Mouse (Mus musculus) testis, adult 2 months (tissue): Measurements from ENCODE around the gene Morn3. TPM values are rescaled to one million over a fixed set of nuclear protein-coding genes. Genes with fewer than 3 reads are reported as not detected.
A peak's percentile ranks its signal among the peaks of the same experiment; 100 is the strongest.

Experiments used
- H3K27ac ChIP-seq: fragments of 200-500 bp; 2 replicates; pipeline ENCODE4 v1.5.1; 2012; ENCODE audit warnings: low read depth, low read length; ENCODE audit not compliant: control insufficient read depth, insufficient read depth
- H3K27me3 ChIP-seq: fragments of 200-500 bp; 2 replicates; pipeline ENCODE4 v1.6.1; 2012; ENCODE audit warnings: mild to moderate bottlenecking, low read length, moderate library complexity; ENCODE audit not compliant: control insufficient read depth, insufficient read depth
- H3K36me3 ChIP-seq: fragments of 200-500 bp; 2 replicates; pipeline ENCODE4 v1.6.1; 2012; ENCODE audit warnings: mild to moderate bottlenecking, low read length; ENCODE audit not compliant: control insufficient read depth, insufficient read depth
- H3K4me1 ChIP-seq: fragments of 200-500 bp; 2 replicates; pipeline ENCODE4 v1.6.1; 2012; ENCODE audit warnings: low read length; ENCODE audit not compliant: control insufficient read depth, insufficient read depth
- H3K4me3 ChIP-seq: fragments of 200-500 bp; 2 replicates; pipeline ENCODE4 v1.5.1; 2012; ENCODE audit warnings: low read depth, mild to moderate bottlenecking, low read length, moderate library complexity, mixed read lengths; ENCODE audit not compliant: control insufficient read depth
- CTCF ChIP-seq: fragments of 200-500 bp; IDR thresholded peaks from 2 replicates; pipeline ENCODE4 v1.5.1; 2012; ENCODE audit warnings: low read depth, mild to moderate bottlenecking, inconsistent platforms, low read length, moderate library complexity; ENCODE audit not compliant: control insufficient read depth, insufficient read depth, insufficient replicate concordance
- POLR2A ChIP-seq: fragments of 200-500 bp; IDR thresholded peaks from 2 replicates; pipeline ENCODE4 v1.6.1; 2012; ENCODE audit warnings: low read depth, mild to moderate bottlenecking, inconsistent platforms, low read length, moderate library complexity; ENCODE audit not compliant: control insufficient read depth
- polyA plus RNA-seq: library from polyadenylated mRNA; depleted of rRNA; stranded (reverse); fragments of >200 nt; gene quantifications from 2 replicates; pipeline ENCODE4 v1.2.3, GENCODE M21; 2012; rRNA removed

Morn3 gene
- polyA plus RNA-seq = 272 and 285 TPM in 2 replicates

DNA sequence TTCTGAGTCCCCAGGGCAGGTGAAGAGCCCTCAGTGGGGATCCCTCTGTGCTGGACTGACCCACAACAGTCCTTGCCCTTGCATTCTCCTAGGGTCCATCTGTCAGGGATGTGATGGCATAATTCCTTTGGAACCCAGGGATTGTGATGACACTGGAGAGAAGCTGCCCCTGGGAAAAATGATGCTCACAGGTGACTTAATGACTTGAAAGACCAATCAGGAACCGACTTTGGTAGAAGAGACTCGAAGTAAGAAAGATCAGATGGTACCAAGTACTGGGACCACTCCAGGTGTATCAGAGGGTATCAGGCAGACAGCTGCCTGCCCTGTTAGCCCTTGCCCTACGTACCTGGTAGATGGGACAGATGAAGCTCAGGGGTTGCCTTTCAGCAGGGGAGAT, at the start of gene Morn3:
TSS of gene Morn3 (minus strand) at position 101 of the 400 bp plus-strand sequence.
- Histone ChIP-seq H3K27me3 (no peaks in the 10 kb centered on the region), H3K4me1 (peaks cover under 1% of the 10 kb centered on the region; the same call in 1 of the 2 replicates), H3K4me3 (peak within 1 kb of the TSS; percentile 82), H3K27ac (peak within 1 kb of the TSS; percentile 43; the same call in 1 of the 2 replicates), H3K36me3 (no peaks in the 10 kb centered on the region)
- TF ChIP-seq CTCF = no peak
- TF ChIP-seq POLR2A = peak; percentile 35; the same call in 1 of the 2 replicates

DNA sequence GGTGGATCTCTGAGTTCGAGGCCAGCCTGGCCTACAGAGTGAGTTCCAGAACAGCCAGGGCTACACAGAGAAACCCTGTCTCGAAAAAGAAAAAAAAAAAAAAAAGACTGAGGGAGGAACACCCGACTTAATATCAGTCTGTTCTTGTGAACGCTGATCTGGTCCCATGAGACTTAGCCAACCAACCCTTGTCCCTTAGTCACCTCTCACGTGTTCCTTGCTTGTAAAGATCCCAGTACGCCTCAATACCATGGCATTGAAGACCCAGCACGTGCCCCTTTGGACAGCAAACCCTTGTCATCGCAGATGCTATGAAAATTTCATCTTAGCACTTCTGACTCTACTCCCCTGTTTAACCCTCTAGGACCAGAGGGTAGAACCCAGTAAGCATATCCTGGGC, 49.5 kb upstream of the Morn3 start:
- Histone ChIP-seq H3K4me3 (no peak overlapping the region), H3K36me3 (no peaks in the 10 kb centered on the region), H3K4me1 (peaks cover 2% of the 10 kb centered on the region; the same call in 1 of the 2 replicates), H3K27me3 (no peaks in the 10 kb centered on the region), H3K27ac (no peak overlapping the region)
- TF ChIP-seq CTCF (no peak), POLR2A (no peak)

DNA sequence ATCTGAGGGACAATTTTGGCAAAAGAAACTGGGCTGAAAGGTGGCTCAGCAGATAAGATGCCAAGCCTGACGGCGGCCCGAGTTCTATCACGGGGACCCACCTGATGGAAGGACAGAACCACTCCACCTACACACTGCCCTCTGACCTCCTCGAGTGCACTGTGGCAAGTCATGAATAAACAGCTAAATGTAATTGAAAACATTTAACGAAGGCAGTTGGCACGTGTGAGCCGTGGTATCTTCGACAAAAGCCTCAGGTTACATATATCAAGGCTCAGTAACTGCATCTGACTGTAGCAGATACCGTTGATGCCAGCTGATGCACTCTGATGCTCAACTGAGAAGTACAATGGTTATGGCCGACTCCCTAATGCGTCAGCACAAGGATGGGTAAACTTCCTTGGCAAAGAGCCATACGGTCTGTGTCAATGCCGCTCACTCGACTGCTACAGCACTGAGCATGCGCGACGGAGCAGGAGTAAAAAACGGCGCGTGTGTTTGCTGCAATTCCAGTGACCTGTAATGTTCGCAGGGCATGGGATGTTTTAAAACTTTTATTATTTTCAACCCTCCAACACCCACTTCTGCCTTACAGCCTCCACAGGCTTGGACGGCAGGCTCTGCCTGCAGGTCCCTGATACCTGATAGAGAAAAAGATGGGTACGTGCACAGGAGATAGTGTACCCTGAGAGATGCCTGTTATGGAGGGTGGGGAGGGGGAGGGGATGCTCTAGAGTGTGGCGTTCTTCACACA, 47.6 kb upstream of the Morn3 start:
- peaks cover 2% of the 10 kb centered on the region; the same call in 1 of the 2 replicates for H3K4me1 ChIP-seq
- H3K27me3 ChIP-seq = no peaks in the 10 kb centered on the region
- TF ChIP-seq CTCF (no peak), POLR2A (no peak)
- H3K4me3 ChIP-seq = no peak overlapping the region
- no peaks in the 10 kb centered on the region for H3K36me3 ChIP-seq
- H3K27ac ChIP-seq = no peak overlapping the region

DNA sequence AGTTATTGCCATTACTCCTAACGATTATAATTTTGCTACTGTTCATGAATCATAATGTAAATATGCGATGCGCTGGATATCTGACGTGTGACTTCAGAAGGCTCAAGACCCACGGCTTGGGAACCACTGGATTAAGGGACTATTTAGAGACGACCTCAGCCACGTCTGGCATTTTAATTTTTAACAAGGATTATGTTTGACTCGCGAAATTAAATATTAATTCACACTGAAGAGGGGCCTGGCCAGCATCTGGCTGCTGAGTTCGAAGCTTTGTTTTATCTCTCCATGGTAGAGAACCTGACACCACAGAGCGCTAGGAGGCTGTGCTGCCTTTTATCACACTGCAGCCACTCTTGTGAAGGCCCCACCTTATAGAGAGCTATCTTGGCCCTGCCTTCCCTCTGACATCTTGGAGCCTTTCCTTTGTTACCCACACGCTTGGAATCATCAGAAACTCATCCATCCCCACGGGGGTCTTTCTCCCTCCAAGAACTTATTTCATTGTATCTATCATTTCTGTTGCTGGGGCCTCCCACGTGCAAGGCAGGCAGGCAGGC, 46.3 kb upstream of the Morn3 start:
- Histone ChIP-seq H3K27ac (no peak overlapping the region), H3K4me1 (peaks cover 2% of the 10 kb centered on the region; the same call in 1 of the 2 replicates), H3K36me3 (no peaks in the 10 kb centered on the region), H3K4me3 (no peak overlapping the region), H3K27me3 (no peaks in the 10 kb centered on the region)
- TF ChIP-seq POLR2A (no peak), CTCF (no peak)

DNA sequence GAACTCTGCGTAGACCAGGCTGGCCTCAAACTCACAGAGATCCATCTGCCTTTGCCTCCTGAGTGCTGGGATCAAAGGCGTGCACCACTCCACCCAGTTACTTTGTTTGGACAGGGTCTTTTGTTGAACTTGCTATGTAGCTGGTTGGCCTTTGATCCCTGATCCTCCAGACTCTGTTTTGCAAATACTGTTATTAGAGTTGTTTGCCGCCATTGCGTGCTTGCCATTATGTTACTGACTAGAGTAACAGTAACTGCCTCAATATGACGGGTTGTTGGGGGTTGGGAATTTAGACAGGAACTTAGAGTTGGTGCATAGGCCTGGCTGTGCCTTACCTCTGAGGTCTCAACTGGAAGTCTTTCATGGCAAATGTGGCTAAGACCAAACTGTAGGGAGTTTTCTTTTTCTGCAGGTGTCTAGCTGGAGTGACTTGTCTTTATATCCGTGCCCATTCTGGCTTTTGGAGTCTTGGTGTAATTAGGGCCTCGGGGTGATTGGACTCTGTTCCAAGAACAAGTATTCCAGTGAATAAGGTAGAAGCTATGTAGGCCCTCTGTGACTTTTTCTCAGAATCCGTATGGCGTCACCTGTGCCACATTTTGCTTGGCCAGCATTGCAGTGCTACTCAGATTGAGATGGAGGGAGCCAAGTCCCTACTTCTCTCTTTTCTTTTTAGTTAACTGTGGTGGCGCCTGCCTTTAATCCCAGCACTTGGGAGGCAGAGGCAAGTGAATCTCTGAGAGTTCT, 43.9 kb upstream of the Morn3 start:
- Histone ChIP-seq H3K27me3 (no peaks in the 10 kb centered on the region), H3K27ac (no peak overlapping the region), H3K4me1 (no peaks in the 10 kb centered on the region), H3K36me3 (no peaks in the 10 kb centered on the region), H3K4me3 (no peak overlapping the region)
- TF ChIP-seq CTCF = no peak
- no peak for TF ChIP-seq POLR2A

DNA sequence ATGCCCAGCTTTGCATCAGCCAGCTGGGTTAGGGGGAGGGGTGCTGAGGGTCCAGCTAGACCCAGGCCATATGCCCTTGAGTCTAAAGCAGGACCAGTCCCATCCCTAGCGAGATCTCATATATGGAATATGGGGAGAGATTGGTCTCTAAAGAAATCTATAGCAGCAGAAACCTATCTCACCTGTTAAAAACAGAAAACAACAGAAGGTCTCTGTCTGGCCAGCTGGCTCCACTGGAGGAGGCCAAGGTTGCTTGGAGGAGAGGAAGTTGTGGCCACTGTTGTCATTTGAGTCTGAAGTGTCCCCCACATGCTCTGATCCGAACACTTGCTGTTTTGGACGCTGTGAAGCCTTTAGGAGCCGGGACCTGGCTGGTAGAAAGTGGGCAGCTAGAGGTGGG, 42.0 kb upstream of the Morn3 start:
- Histone ChIP-seq H3K36me3 (no peaks in the 10 kb centered on the region), H3K27ac (no peak overlapping the region), H3K4me1 (no peaks in the 10 kb centered on the region), H3K4me3 (no peak overlapping the region), H3K27me3 (no peaks in the 10 kb centered on the region)
- TF ChIP-seq CTCF (no peak), POLR2A (no peak)

DNA sequence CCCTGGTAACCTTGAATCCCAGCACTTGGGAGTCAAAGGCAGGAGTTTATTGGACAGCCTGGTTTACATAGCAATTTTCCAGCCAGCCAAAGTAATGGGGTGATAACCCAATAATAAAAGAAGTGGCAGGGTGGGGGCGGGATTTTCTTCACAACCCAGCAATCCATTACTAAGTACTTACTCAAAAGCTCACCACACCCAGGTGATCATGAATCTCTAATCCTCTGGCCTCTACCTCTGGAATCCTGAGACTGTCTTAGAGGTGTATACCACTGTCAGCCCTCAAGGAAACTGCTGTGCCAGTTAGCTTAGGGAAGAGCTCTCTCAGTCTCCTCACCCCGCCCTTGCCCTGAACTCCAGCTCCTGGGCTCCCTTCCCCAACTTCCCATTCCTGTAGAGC, 39.7 kb upstream of the Morn3 start:
- Histone ChIP-seq H3K27me3 (no peaks in the 10 kb centered on the region), H3K4me1 (no peaks in the 10 kb centered on the region), H3K36me3 (no peaks in the 10 kb centered on the region), H3K4me3 (no peak overlapping the region), H3K27ac (no peak overlapping the region)
- no peak for TF ChIP-seq CTCF
- TF ChIP-seq POLR2A = no peak
